Mouse (Mus musculus) c-Kit-negative CD71-positive TER-119-positive erythroid progenitor cells, embryonic 14.5 days (primary cell): ENCODE results near the gene Ggta1.

Experiments
- DNase-seq: peaks from one replicate; pipeline ENCODE4 v3.0.0-alpha.2; 2013; ENCODE audit warnings: low read depth, low spot score

The Ggta1 gene

DNA sequence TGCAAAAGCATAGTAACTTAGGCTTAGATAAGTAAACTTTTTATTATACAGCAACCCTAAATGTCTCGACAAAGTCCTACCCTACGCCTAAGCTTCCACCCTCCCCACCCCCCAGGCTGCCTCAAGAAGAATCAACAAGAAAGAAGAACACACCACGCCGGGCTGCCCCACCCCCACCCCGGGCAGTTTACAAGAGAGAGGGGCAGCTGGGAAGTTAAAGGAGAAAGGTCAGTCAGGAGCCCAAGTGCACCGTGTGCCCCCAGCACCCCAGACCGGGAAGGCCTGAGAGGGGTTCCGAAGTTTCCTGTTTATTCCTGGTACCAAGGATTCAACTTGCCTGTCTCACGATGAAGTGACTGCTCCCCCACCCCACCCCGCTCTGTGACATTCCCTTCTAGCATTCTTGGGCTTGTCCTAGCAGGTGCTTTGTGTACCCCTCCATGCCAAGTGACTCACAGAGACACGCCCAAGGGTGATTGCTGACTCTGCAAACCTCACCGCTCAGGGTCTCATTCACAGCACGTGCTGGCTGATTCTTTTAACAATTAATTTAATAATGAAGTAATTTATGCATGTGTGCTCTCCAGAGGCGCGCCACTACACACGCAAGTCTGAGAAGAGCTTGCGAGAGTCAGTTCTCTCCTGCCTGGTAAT lies 27.6 kb upstream of the Ggta1 start:
- no peak for DNase-seq

DNA sequence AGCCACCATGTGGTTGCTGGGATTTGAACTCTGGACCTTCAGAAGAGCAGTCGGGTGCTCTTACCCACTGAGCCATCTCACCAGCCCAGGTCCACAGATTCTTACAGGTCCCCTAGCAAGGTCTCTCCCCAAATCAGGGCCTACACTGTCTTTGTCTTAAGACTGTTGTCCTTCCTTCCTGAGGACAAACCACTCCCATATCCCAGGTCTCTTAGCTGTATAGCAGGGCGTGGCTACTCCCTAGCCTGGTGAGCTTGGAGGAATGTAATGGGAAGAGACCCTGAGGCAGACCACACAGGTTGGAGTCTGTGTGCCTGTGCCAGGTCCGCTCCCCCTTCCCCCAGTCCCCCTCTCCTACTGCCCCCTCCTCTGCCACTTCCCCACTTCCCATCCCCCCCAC lies 24.7 kb upstream of the Ggta1 start:
- no peak for DNase-seq

DNA sequence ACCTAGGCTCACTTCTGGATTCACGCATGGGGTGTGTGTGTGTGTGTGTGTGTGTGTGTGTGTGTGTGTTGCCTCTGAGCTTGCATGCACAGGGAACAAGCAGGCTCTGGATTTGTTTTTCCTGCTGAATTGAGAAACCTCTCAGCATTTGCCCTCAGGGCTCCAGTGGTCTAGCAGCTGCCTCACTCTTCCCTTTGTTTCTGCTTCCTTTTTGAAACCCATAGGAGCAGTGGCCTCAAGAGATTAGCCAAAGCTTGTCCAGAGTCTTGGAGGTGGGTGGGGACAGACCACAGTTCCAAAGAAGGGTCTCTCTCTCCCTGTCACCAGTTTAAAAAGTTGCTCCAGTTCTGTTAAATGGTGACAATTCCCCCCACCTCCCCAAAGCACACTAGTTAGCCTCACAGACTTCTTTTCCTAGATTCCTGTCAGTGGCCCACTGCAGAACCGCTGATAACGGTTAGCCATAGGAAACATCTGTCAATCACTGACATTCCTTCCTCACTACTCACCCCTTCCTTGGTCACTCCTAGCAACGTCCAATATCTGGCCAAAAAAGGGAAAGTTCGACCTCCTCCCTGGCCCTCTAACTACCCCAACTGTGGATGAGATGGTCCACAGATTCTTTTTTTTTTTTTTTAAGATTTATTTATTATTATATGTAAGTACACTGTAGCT lies 24.1 kb upstream of the Ggta1 start:
- no peak for DNase-seq

DNA sequence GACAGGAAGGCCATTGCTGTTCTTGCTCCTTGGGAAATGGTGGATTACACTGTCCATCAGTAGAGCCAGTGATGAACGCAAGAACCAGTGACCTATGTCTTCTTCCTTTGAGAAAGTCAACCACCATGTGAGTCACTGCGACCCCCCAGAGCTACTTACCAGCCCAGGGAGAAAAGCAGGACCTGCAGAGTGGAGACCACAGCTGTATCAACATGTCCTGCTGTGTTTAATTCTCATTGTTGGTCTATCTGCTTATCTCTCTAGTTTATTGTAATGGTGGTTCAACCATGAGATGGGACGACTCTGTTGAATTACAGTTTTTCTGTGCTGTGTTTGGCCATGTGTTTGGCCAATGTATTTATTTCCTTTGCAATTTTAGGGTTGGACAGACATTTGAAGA lies 21.1 kb upstream of the Ggta1 start:
- no peak for DNase-seq

DNA sequence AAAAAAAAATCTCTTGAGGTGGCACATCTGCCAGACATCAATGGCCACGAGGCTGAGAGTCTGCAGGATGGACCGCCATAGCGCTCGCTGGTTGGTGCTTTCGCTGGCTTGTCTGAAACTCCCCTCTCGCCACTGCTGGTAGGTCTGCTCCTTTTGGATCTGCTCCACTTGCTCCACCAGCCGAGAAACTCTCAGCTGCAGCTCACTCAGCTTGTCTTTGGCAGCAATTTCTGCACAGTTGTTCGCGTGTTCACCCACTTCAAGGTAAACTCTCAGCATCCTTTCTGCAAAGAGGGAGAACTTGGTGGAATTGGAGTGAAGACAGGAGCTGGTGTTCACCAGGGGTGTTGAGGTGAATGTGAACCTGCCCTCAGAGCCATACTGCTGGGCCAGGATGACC lies 20.4 kb upstream of the Ggta1 start:
- no peak for DNase-seq

DNA sequence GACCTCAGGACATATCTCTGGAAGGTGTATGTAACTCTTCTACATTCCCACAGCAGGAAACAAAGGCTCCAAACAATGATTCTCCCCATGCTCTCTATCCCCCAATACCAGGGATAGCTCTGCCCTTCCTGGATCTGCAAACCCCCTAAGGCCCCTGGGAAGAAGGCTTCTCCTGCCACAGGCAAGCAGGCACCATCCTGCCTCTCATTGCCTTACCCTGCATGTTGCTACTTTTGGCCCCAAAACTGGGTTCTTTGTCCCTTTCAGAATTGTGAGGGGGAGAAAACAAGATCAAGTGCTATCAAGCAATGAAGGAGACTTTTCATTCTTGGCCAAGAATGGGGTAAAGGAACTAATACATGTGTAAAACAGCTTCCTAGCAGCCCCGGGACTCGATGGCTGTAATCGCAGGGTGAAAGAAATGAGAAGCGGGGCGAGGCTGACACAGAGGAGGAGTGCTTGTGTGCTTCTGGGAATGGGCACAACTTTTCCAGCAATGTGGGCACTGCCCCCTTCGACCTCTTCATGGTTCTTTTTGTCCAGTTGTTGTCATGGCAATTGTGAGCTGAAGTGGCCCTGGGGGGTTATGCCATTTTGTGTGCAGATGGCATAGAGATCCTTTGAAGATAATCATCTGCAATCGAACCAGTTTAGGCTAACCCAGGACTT lies 18.4 kb upstream of the Ggta1 start:
- no peak for DNase-seq

DNA sequence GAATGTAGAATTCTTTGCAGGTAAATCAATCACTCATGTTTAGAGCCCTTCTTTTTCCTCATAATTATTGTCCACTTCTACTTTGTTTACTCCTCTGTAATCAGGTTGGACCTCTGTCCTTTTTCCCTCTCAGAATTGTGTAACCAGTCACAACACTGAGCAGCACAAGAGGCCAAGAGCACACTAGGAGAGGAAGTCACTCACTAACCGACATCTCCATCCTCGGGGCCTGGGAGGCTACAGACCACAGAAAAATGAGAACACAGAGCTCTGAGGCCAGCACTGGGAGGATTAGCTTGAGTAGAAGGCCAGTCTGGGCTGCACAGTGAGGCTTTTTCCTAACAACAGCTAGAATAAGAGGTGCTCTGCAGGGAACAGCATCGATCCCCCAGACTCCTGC lies 17.0 kb upstream of the Ggta1 start:
- DNase-seq, result no peak

DNA sequence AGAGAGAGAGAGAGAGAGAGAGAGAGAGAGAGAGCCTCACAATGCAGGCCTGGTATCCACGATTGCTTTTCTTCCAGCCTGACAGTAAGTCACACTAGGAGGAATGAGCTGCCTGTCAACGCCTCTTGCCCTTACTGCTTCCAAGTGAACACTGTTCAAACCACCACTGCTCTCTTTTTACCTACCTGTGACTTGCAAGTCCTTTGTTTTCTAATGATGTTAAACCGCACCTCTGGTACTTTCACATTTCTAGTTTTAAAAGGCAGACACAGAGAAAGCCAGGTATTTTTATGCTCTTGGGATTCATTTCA lies 15.7 kb upstream of the Ggta1 start:
- DNase-seq, result no peak

DNA sequence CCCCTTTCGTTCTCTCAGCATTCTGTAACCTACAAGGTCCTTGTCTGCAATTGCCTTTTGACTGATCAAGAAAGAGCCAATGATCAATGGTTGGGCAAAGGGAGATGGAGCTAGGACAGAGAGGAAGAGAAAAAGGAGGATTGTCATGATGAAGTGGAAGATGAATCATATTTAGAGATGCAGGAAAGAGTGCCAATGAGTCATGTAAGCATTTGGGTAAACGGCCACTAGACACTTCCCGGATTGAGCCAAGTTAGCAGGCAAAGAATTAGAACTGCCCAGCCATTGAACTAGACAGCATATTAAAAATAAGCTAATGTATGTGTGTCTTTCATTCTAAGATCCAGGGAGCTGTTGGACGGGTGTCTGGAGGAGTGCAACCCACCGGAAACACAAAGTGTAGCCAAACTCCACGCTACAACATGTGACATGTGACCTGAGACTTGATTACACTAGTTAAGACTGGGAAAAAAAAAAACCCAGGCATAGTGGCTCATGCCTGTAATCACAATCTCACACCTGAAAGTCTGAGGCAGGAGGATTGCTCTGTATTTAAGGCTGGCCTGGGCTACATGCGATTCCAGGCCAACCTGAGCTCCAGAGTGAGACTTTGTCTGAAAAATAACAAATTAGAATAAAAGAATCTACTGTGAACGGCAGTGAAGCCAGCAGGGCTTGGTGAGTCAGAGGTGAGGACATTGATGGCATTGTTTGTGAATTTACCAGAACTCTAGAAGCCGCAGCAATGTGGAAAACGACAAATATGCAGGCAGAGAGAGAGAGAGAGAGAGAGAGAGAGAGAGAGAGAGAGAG lies 15.2 kb upstream of the Ggta1 start:
- DNase-seq, result no peak

DNA sequence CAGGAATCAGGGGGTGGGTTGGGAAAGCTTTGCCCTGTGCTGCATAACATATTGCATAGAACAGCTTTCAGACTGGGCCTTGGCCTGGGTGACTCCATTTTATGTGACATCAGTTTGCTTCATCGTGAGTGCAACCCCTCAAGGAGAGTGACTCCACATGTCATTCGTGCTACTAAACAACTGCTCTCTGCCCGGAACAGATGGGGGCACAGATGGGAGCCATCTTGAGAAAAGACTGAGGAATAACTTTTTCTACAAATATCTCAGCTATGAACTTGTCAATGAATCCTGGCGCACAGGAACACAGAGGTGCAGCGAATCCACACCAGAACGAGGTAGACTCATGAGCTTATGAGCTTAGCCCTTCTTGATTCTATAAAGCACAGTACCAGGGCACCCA lies 14.3 kb upstream of the Ggta1 start:
- DNase-seq, result no peak

DNA sequence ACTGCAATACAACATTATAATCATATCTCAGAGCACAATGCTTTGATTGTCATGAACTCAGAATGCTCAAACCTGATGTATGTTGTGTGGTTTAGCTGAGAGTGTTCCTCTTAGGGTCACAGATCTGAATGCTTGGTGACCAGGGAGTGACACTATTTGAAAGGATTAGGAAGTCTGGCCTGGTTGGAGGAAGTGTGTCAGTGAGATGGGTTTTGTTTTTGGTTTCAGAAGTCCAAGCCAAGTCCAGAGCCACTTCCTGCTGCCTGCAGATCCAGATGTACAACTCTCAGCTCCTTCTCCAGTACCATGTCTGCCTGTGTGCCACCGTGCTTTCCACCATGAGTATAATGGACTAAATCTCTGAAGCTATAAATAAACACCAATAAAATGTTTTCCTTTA lies 11.9 kb upstream of the Ggta1 start:
- DNase-seq, result no peak

DNA sequence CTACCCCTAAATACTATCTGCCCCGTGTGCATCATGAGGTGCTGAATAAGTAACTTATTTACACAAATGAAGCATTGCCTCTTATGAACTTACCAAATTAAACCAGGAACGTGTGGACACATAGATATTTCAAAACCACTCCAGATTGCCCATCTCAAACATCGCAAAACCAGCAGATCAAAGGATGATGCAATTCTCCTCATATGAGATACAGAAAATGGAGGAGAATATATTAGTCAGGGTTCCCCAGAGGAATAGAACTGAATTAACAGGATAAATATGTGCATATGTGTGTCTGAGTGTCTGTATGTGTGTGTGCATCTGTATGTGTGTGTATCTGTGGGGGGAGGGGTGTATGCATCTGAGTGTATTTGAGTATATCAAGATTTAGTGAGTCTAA lies 6.2 kb upstream of the Ggta1 start:
- no peak for DNase-seq

DNA sequence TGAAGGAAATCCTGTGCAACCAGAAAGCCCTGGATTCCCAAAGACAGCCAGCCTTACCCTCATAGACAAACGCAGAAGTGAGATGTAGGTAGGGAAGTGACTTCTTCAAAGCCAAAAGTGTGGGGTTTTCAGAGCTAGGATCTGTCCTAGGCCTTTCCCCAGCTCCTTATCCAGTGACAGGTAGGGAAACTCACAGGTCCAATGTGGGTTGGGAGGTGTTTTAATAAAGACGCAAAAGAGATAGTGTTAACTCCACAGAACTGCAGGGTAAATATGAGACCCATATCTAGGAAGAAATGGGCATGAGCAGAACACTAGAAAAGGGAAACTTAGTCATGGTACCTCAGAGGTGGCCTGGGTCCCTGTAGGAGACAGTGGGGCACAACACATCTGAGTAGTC lies 5.2 kb upstream of the Ggta1 start:
- DNase-seq, result no peak

DNA sequence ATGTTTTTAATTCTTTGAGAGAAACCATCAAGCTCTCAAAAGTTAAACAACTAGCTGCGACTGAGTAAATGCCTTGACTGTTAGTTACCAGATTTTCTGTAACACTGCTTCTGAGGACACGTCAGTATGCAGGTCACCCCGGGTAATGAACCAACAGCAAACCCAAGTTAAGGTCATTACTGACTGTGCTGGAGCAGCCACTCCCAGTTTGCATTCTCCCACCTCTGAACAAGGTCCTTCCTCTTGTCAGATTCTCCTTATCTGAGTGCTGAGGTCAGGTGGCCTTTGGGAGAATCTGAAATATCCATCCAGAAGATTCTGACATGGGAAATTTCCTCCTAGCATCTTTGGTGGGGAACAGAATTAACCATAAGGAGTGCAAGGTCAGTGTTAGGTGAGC lies 4.8 kb upstream of the Ggta1 start:
- no peak for DNase-seq

DNA sequence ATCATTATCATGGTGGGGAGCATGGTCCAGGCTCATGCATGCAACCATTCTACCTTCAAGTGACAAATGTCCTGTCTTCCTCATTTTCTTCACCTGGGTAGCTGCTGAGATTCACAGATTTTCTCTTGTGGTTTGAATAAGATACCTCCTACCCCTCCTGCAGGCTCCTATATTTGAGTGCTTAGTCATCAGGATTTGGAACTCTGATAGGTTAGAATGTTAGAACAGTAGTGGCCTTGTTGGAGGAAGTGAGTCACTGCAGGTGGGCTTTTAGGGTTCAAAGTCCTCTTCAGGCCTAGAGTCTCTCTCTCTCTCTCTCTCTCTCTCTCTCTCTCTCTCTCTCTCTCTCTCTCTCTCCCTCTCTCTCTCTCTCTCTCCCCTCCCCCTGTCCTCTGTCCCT lies 2.6 kb upstream of the Ggta1 start:
- DNase-seq, result no peak

DNA sequence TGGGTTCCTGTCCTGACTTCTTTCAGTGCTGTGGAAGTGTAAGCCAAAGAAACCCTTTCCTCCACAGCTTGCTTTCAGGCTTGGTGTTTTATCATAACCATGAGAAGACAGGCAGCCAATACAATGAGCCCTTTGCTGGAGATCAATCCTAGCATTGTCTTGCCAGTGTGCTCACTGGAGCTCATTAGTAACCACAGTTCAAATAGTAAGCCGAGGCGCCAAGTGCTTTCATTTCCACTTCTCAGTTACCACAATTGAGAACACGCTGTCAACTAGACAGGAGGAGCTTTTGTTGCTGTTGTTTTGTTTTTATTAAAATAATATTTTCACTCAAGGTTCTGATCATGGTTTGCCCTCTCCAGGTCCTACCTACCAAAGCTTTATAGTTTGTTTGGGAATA lies 1.5 kb upstream of the Ggta1 start:
- DNase-seq, result no peak

DNA sequence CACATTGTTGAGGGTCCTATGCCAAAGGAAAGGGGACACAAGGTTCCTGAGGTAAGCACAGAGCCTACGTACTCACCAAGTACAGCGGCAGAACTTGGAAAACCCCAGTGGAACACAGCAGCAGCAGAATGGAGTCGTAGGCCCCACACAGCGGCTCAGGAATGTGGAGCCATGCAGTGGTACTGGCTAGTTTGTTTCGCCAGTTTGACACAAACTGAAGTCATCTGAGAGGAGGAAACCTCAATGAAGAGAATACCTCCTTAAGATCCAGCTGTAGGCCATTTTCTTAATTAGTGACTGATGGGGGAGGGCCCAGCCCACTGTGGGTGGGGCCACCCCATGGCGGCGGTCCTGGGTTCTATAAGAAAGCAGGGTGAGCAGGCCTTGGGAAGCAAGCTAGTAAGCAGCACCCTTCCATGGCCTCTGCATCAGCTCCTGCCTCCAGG lies 1.1 kb upstream of the Ggta1 start:
- DNase-seq, result no peak

DNA sequence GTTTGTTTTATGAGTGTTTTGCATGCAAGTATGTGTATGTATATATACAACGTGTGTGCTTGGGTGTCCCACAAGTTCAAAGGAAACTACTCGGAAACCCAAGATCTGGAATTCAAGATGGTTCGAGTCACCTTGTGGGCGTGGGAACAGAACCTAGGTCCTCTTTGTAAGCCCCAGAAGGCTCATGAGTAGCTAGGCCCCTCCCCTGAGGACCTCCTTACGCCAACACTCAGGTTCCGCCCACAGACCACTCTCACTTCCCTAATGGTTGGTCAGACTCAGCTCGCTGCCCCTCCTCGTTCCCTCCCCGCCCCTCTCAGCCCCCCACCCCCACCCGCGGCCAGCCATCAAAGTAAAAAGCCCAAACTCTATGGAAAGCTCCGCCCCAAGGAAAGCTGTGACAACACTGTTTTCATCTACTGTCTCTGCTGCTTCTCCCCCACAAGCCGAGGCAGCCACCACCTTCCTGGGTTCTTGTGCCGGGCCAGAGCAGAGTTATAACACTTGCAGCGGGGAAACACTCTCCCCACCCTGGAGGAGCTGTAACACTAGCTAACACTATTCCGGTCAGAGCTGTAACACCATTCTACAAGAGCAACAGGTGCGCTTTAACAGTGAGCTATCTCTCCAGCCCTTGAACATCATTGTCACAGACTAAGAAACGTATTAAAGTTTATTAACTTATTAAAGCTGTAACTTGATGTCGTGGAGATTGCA lies 499 bp upstream of the Ggta1 start:
- no peak for DNase-seq

DNA sequence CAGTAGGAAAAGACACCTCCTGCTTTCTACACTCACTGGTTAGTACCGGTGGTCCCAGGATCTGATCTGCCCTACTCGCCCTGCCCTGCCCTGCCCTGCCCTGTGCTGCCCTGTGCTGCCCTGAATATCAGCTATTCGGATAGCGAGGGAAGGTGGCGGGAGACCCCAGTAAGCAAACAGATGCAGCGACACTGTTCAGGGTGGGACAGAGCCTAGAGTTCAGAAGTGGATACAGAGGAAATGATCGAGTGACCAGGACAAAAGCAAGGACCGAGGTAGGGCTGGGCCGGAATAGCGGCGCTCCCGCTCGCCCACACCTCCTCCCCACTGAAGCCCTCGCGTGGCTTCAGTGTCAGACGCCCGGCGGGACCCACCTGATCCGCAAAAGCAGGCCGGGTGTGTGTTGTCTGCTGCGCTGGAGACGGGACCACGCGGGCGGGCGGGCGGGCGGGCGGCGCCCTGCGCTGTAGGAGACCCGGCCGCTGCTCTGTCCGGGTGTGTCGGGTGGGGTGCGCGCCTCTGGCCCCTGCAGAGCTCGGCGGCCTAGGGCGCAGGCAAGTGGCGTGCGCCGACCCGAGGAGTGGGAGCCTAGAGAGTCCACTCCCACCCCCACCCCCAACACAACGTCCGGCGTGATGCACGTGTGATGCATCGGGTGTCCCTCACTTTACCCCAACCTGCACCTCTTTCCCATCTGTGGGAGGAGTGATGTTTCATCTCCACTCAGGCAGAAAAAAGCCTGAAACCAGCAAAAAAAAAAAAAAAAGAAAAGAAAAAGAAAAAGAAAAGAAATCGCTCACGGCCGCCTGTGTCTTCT lies 852 bp downstream of the Ggta1 start:
- peak; percentile 16 for DNase-seq

DNA sequence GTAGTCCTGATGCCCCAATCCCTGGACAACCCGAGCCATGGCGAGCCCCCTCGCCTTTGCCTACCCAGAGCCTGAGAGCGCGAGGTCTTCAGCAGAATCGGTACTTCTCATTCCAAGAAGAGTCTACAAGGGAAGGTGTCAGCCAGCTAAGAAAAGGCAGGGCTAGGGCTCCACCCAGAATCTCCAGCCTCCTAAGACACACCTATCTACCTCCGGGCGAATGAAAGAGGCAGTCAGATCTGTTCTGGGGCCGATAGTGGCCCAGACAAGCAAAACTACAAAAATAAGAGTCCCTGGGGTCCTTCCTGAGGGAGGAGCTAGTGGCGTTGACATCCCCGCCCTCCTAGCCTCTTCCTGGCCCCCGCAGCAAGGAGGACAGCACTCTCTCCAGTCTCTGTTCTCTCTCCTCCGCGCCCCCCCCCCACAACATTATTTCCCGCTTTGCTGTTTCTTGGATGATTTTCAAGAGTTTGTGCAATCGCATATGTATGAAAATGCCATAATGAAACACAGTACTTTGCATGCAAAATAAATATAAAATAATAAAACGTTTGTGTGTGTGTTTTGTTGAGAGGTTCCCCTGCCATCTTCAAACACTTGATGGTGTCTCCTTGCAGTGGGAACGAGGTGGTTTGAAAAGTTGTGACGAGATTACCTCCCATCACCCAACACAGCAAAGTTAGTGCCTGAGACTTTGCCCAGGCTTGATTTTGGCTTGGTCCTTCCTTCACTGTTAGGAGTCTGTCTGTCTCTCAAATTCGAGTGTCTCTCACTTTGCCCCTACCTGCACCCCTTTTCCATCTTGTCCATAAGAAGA lies 1.7 kb downstream of the Ggta1 start:
- DNase-seq, result peak; percentile 77
